Mouse (Mus musculus) hindbrain, postnatal 0 days (tissue): Measurements from ENCODE around the gene Lrrn4cl. TPM values are rescaled to one million over a fixed set of nuclear protein-coding genes. Genes with fewer than 3 reads are reported as not detected.
"Not testable (repeated sequence)": the region's sequence is repeated elsewhere in the genome, so short reads cannot be mapped to it uniquely, and the experiment has no call there.

Experiments
- ATAC-seq: fragments of 200-750 bp; cut with Nextera tagmentation; 2 replicates; pipeline ENCODE4 v1.8.0; 2017; ENCODE audit warnings: mild to moderate bottlenecking, moderate TSS enrichment, moderate library complexity
- DNase-seq: peaks from one replicate; pipeline ENCODE4 v3.0.0-alpha.2; 2015; ENCODE audit warnings: low spot score
- H3K27ac ChIP-seq: fragments of 300-500 bp; sonication (generic); 2 replicates; pipeline ENCODE4 v1.5.1; 2014; ENCODE audit warnings: mild to moderate bottlenecking
- H3K27me3 ChIP-seq: fragments of 300-500 bp; sonication (generic); 2 replicates; pipeline ENCODE4 v1.6.1; 2014; ENCODE audit warnings: low read length, mixed read lengths; ENCODE audit not compliant: insufficient read depth
- H3K36me3 ChIP-seq: fragments of 300-500 bp; sonication (generic); 2 replicates; pipeline ENCODE4 v1.6.1; 2014; ENCODE audit warnings: low read length, mixed read lengths; ENCODE audit not compliant: insufficient read depth
- H3K4me1 ChIP-seq: fragments of 300-500 bp; sonication (generic); 2 replicates; pipeline ENCODE4 v1.6.1; 2014; ENCODE audit warnings: antibody characterized with exemption, low read length, mixed read lengths; ENCODE audit not compliant: insufficient read depth
- H3K4me2 ChIP-seq: fragments of 300-500 bp; sonication (generic); 2 replicates; pipeline ENCODE4 v1.6.1; 2014; ENCODE audit warnings: low read depth, mild to moderate bottlenecking, low read length, moderate library complexity, mixed read lengths
- H3K4me3 ChIP-seq: fragments of 300-500 bp; sonication (generic); 2 replicates; pipeline ENCODE4 v1.5.1; 2014; ENCODE audit warnings: low read length
- H3K9ac ChIP-seq: fragments of 300-500 bp; sonication (generic); replicated peaks from 2 replicates; pipeline ENCODE4 v1.6.1; 2014; ENCODE audit warnings: mild to moderate bottlenecking, low read length, moderate library complexity, mixed read lengths
- H3K9me3 ChIP-seq: fragments of 300-500 bp; sonication (generic); 2 replicates; pipeline ENCODE4 v1.6.1; 2016; ENCODE audit warnings: low read length, mixed read lengths
- CTCF ChIP-seq: IDR thresholded peaks from 2 replicates; pipeline ENCODE4 v1.5.1; 2016; ENCODE audit warnings: antibody characterized with exemption, control low read depth, low read depth
- WGBS: fragments of 180-500 bp; shearing (Covaris S2); extraction: QIAGEN DNeasy Blood & Tissue Kit; methylation state at CpG from one replicate; pipeline ENCODE4 v1.1.7; 2014; 5-methylcytosine and 5-hydroxymethylcytosine counted together
- polyA plus RNA-seq: library from polyadenylated mRNA; unstranded; fragments of >200 nt; fragmentation: Nextera tagmentation; extraction: Ambion mirVana; gene quantifications from 2 replicates; pipeline ENCODE4 v1.2.1, GENCODE M21; 2015
- total RNA-seq: library from RNA; depleted of rRNA; stranded (reverse); fragments of >200 nt; gene quantifications from 2 replicates; pipeline ENCODE4 v1.2.3, GENCODE M21; 2014

The Lrrn4cl gene
- total and polyA plus RNA-seq, 2 experiments from 2014 or later: 1.6 to 1.8 TPM

DNA sequence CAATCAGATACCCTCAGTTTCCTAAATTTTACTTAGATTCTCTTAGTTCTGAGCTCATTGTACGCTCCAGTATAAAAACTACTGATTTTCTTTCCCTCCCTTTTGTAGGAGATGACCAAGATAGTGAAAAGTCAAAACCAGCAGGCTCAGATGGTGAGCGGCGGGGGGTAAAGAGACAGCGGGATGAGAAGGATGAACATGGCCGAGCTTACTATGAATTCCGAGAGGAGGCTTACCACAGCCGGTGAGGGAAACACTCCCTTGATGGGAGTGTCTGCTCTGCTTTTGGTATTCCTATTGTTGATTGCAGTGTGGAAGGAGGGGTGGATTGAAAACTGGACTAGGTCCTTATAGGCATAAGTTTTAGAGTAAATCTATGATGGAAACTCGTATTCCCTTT is 27.9 kb upstream of the Lrrn4cl start:
- WGBS: 50% methylated on average over 8 of the region's 8 CpGs
- no peak for TF ChIP-seq CTCF
- DNase-seq (peak; percentile 12), ATAC-seq (no peak)
- H3K4me1 ChIP-seq: peaks cover 20% of the 10 kb centered on the region
- peaks cover 34% of the 10 kb centered on the region for H3K36me3 ChIP-seq
- peak overlapping the region; percentile 96 for H3K4me3 ChIP-seq
- peak overlapping the region; percentile 95 for H3K4me2 ChIP-seq
- H3K27ac ChIP-seq: no peak overlapping the region
- peak overlapping the region; percentile 42; the same call in 1 of the 2 replicates for H3K9ac ChIP-seq
- H3K9me3 ChIP-seq: no peaks in the 10 kb centered on the region
- H3K27me3 ChIP-seq: no peaks in the 10 kb centered on the region

DNA sequence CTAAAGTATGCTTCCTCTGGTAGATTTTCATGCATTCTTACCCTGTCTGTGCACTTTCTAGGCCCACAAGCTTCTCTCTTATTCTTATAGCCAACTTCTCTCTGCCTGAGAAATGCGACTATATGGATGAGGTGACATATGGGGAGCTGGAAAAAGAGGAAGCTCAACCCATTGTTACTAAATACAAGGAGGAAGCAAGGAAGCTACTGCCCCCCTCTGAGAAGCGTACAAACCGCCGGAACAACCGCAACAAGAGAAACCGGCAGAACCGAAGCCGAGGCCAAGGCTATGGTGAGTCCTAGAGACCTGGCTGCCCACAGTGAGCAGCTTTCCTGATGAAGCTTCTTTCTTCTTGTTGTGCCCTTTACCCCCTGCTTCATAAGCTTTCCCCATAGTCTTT is 20.9 kb upstream of the Lrrn4cl start, which contains the start of gene AC129217.1:
AC129217.1 (plus strand) TSS at position 114 of the 400 bp plus-strand sequence.
- H3K36me3 ChIP-seq: peaks cover 83% of the 10 kb centered on the region
- TF ChIP-seq CTCF: no peak
- DNase-seq: no peak
- H3K9ac ChIP-seq: no peak within 1 kb of the TSS
- ATAC-seq: no peak
- no peak within 1 kb of the TSS for H3K27ac ChIP-seq
- no peaks in the 10 kb centered on the region for H3K9me3 ChIP-seq
- no peak within 1 kb of the TSS for H3K4me3 ChIP-seq
- no peak within 1 kb of the TSS for H3K4me2 ChIP-seq
- H3K4me1 ChIP-seq: no peaks in the 10 kb centered on the region
- WGBS: 87% methylated on average over 8 of the region's 8 CpGs
- H3K27me3 ChIP-seq: no peaks in the 10 kb centered on the region

DNA sequence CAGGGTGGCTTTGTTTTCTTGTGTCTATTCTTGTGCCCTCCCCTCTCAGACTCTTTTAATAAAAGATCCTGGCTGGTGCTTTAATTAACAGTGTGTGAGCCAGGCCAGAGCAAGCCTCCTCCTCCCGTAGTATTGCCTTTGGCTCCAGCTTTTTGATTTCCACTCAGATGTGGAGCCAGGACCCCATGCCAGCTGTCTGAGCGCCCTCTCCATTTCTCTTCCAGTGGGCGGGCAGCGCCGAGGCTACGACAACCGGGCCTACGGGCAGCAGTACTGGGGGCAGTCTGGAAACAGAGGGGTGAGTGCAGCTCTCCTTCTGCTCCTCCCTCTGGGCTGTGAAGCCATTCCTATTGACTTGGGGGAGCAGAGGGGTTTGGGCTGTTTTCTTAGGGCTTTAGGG is 19.9 kb upstream of the Lrrn4cl start:
- H3K9ac ChIP-seq: no peak overlapping the region
- H3K36me3 ChIP-seq: peaks cover 81% of the 10 kb centered on the region
- H3K4me3 ChIP-seq: no peak overlapping the region
- ATAC-seq (peak; percentile 42), DNase-seq (peak; percentile 22)
- no peaks in the 10 kb centered on the region for H3K27me3 ChIP-seq
- H3K4me2 ChIP-seq: no peak overlapping the region
- peak overlapping the region; percentile 15; the same call in 1 of the 2 replicates for H3K27ac ChIP-seq
- 77% methylated on average over 8 of the region's 8 CpGs for WGBS
- H3K9me3 ChIP-seq: no peaks in the 10 kb centered on the region
- TF ChIP-seq CTCF: no peak
- no peaks in the 10 kb centered on the region for H3K4me1 ChIP-seq

DNA sequence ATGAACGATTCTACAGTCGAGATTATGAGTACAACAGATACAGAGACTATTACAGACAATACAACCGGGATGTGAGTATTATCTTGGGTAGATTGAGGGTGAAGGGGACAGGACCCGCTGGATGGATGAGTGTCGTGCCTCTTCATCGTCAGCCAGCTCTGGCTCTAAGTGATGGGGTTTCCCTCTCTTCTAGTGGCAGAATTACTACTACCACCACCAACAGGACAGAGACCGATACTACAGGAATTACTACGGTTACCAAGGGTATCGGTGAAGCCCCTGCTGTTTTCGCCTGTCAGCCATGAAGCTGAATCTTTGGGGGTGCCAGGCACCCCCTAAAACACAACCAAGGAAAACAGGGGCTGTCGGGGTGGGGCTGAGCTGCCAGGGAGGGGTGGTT is 19.3 kb upstream of the Lrrn4cl start:
- 72% methylated on average over 11 of the region's 11 CpGs for WGBS

DNA sequence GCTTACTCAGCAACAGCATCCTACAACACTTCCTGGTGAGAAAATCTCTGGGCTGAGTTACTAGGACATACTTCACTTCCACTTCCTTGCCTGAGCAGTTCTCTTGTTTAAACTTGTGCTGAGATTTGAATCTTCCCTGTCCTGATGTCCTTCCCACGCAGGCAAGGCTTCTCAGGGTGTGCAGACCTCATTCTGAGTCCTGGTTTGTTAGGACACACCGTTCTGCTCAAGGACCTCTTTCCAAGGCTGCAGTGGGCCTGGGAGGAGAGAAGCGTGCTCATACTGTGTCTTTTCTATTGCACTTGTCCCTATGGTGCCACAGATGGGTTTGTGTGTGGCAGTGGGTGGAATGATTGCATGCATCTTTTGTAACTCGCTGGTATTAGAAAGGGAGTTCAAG is 17.6 kb upstream of the Lrrn4cl start:
- H3K36me3 ChIP-seq: peaks cover 64% of the 10 kb centered on the region

More for the DNA sequence above, 19.3 kb upstream of the Lrrn4cl start:
- TF ChIP-seq CTCF: peak; percentile 43
- DNase-seq (peak; percentile 56), ATAC-seq (peak; percentile 65)
- Histone ChIP-seq H3K36me3 (peaks cover 76% of the 10 kb centered on the region), H3K27me3 (no peaks in the 10 kb centered on the region), H3K4me2 (no peak overlapping the region), H3K9ac (no peak overlapping the region), H3K4me1 (no peaks in the 10 kb centered on the region), H3K4me3 (no peak overlapping the region), H3K27ac (peak overlapping the region; percentile 15; the same call in 1 of the 2 replicates), H3K9me3 (no peaks in the 10 kb centered on the region)

DNA sequence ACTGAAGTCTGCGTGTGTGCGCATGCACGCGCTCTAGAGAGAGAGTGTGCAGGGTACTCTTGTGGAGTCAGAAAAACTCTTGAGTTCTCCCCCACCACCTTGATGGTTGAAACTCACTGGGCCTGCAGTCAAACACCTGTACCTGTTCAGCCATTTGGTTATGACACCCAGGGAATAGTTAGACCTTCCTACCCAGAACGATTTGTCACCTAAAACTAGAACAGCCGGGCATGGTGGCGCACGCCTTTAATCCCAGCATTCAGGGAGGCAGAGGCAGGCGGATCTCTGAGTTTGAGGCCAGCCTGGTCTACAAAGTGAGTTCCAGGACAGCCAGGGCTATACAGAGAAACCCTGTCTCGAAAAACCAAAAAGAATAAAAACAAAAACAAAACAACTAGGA is 14.2 kb upstream of the Lrrn4cl start:
- not testable (repeated sequence) for H3K4me1 ChIP-seq, H3K4me2 ChIP-seq, DNase-seq, H3K27me3 ChIP-seq, H3K27ac ChIP-seq, ATAC-seq, H3K9ac ChIP-seq, H3K9me3 ChIP-seq, H3K4me3 ChIP-seq
- peaks cover 30% of the 10 kb centered on the region for H3K36me3 ChIP-seq
- 96% methylated on average over 10 of the region's 10 CpGs for WGBS

More for the DNA sequence above, 17.6 kb upstream of the Lrrn4cl start:
- ATAC-seq (no peak), DNase-seq (no peak)
- no peak for TF ChIP-seq CTCF
- no peak overlapping the region for H3K4me2 ChIP-seq
- no peaks in the 10 kb centered on the region for H3K4me1 ChIP-seq
- no peaks in the 10 kb centered on the region for H3K9me3 ChIP-seq
- H3K4me3 ChIP-seq: no peak overlapping the region
- H3K27ac ChIP-seq: no peak overlapping the region
- no peak overlapping the region for H3K9ac ChIP-seq
- no peaks in the 10 kb centered on the region for H3K27me3 ChIP-seq
- WGBS: 87% methylated on average over 4 of the region's 4 CpGs

DNA sequence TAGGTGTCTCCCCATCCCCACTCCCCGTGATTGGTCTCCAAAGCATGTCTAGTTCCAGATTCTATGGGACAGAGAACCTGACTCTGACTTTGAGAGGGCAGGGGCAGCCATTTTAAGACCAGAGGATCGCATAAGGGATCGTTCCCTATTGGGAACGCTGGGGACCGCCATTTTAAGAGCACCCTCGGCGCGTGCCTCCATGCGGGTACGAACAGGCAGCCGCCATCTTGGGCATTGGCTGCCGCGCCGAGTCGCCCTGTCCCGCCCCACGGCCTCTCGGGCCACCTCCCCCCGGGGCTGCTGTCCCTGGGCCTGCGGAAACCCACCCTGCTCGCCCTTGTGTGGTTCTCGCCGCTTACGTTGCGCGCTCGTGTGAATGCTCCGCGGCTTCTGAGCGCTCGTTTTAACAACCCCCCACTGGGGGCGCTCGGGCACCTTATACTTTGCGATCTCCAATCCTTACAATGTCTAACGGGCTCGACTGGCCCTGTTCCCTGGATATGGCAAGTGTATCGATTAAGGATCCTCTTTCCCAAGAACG is 13.2 kb upstream of the Lrrn4cl start, which contains the start of gene Bscl2:
Bscl2 (plus strand) TSS at position 217 of the 541 bp plus-strand sequence.
- DNase-seq (peak; percentile 94), ATAC-seq (peak; percentile 81)
- Histone ChIP-seq H3K27ac (peak within 1 kb of the TSS; percentile 97), H3K36me3 (peaks cover 23% of the 10 kb centered on the region), H3K9ac (peak within 1 kb of the TSS; percentile 73), H3K9me3 (no peaks in the 10 kb centered on the region), H3K4me3 (peak within 1 kb of the TSS; percentile 51), H3K27me3 (no peaks in the 10 kb centered on the region), H3K4me1 (peaks cover 8% of the 10 kb centered on the region), H3K4me2 (peak within 1 kb of the TSS; percentile 91)
- TF ChIP-seq CTCF: peak; percentile 62
- WGBS: under 1% methylated on average over 38 of the region's 38 CpGs
